Comparison of ENCODE assay signal across 29 mouse cellular contexts in the genomic region with DNA sequence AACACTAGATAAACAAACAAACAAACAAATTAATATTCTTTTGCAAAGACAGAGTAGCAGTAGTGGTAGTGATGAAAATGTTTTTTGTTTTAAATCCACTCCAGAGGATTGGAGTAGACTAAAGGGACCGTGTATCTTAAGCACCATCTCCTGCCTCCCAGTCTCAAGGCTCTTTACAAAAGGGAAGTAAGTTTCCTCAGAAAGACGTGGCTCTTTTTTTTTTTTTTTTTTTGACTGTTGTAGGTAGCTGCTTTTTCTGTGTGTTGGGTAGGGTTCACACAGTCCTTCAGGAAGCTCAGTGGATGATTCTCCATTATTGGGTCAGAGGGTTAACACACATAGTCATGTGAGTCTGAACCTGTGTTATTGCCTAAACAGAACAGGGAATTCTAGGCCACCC. TPM values are rescaled to one million over a fixed set of nuclear protein-coding genes. Genes with fewer than 3 reads are reported as not detected.
A peak's percentile ranks its signal among the peaks of the same experiment; 100 is the strongest.
DNase-seq lines count a peak whose midpoint lies in the region; ATAC-seq and TF ChIP-seq lines count a peak whose summit lies in the region.
"Had no signal": no experiment of that assay in that cellular context is flagged by ENCODE, and none has a peak within 500 bp of the region (broad histone marks: within the 10 kb centered on the region; RNA-seq: fewer than 3 reads in every experiment).

No protein-coding gene starts in this region.

- peak; percentile 37; the same call in 1 of the 2 replicates for ATAC-seq in G1E (ENCODE audit: extremely low read depth, insufficient number of reproducible peaks, low FRiP score, poor library complexity, severe bottlenecking)
- peak; percentile 46 for ATAC-seq in common myeloid progenitor, adult 5-6 weeks (replicated peaks; ENCODE audit: low read depth, poor library complexity, severe bottlenecking)
- peak; percentile 51 for ATAC-seq in megakaryocyte, adult 5-6 weeks (ENCODE audit: poor library complexity, severe bottlenecking)
- no peak for ATAC-seq in stomach, postnatal 0 days (ENCODE audit: low FRiP score, low TSS enrichment)
- ATAC-seq: activated CD4-positive, CD25-positive, alpha-beta regulatory T cell, adult 4 months; forebrain, embryonic 14.5 days; forebrain, embryonic 16.5 days; Patski had no signal

- H3K4me3 ChIP-seq in G1E (ENCODE audit: low read depth, low read length): no peak overlapping the region
- H3K4me3 ChIP-seq in stomach, postnatal 0 days (ENCODE audit: low read depth, low read length): no peak overlapping the region
- H3K4me3 ChIP-seq: embryonic facial prominence, embryonic 13.5 days; embryonic facial prominence, embryonic 15.5 days; erythroblast, embryonic 14.5 days; forebrain, embryonic 10.5 days; forebrain, embryonic 12.5 days had no signal

- H3K27ac ChIP-seq in stomach, postnatal 0 days (replicated peaks): 0 out of 2 replicates have a peak overlapping the region, but pooled peaks have one; percentile 40
- H3K27ac ChIP-seq: embryonic facial prominence, embryonic 13.5 days; embryonic facial prominence, embryonic 15.5 days; forebrain, embryonic 10.5 days; forebrain, embryonic 12.5 days had no signal

- no peak for DNase-seq in G1E (ENCODE audit: low spot score)
- DNase-seq in stomach, postnatal 0 days (ENCODE audit: low spot score): no peak
- no peak for DNase-seq in frontal cortex, postnatal 14 days (ENCODE audit: low spot score in 2 of 2)
- DNase-seq in kidney, adult 8-10 months: no peak
- no peak for DNase-seq in testis, postnatal 10 days (ENCODE audit: low spot score)
- no peak for DNase-seq in right cerebral cortex, postnatal 4 days
- DNase-seq: adrenal gland, adult 8-10 months; adrenal gland, postnatal 14 days; adrenal gland, postnatal 36 days; cerebellum, adult 11-12 months; cerebellum, adult 2 months; cerebellum, adult 9-10 months; cerebellum, postnatal 10 days; cerebellum, postnatal 25 days; embryo, embryonic 11 days had no signal

- 56% methylated on average over 2 of the region's 2 CpGs for WGBS in stomach, postnatal 0 days

- H3K9me3 ChIP-seq in G1E (replicated peaks): no peaks in the 10 kb centered on the region
- H3K9me3 ChIP-seq in stomach, postnatal 0 days (ENCODE audit: control insufficient read depth, low read length): no peaks in the 10 kb centered on the region
- H3K9me3 ChIP-seq: embryonic facial prominence, embryonic 13.5 days; embryonic facial prominence, embryonic 15.5 days; forebrain, embryonic 10.5 days; forebrain, embryonic 12.5 days had no signal

- TF ChIP-seq CTCF in G1E (IDR thresholded peaks at IDR 0.05; ENCODE audit: low read depth, low read length): no peak
- no peak for TF ChIP-seq CTCF in stomach, postnatal 0 days (IDR thresholded peaks at IDR 0.05; ENCODE audit: low read depth)

- peaks cover 53% of the 10 kb centered on the region for H3K4me1 ChIP-seq in G1E (ENCODE audit: insufficient read depth, low read depth, low read length)
- no peaks in the 10 kb centered on the region for H3K4me1 ChIP-seq in stomach, postnatal 0 days (replicated peaks; ENCODE audit: control insufficient read depth, insufficient read depth)
- H3K4me1 ChIP-seq: embryonic facial prominence, embryonic 15.5 days had no signal

- no peak overlapping the region for H3K9ac ChIP-seq in stomach, postnatal 0 days (ENCODE audit: low read length)
- H3K9ac ChIP-seq: embryonic facial prominence, embryonic 13.5 days; embryonic facial prominence, embryonic 15.5 days; forebrain, embryonic 12.5 days had no signal

- H3K36me3 ChIP-seq in G1E (replicated peaks): peaks cover 3% of the 10 kb centered on the region
- H3K36me3 ChIP-seq in stomach, postnatal 0 days (ENCODE audit: control insufficient read depth, insufficient read depth, low read length): no peaks in the 10 kb centered on the region
- H3K36me3 ChIP-seq: embryonic facial prominence, embryonic 13.5 days; embryonic facial prominence, embryonic 15.5 days; forebrain, embryonic 10.5 days; forebrain, embryonic 12.5 days had no signal

- H3K4me2 ChIP-seq in stomach, postnatal 0 days (replicated peaks; ENCODE audit: low read depth): no peak overlapping the region
- H3K4me2 ChIP-seq: embryonic facial prominence, embryonic 13.5 days; embryonic facial prominence, embryonic 15.5 days; forebrain, embryonic 12.5 days had no signal

- no peaks in the 10 kb centered on the region for H3K27me3 ChIP-seq in G1E (ENCODE audit: insufficient read depth, low read length)
- no peaks in the 10 kb centered on the region for H3K27me3 ChIP-seq in stomach, postnatal 0 days (ENCODE audit: control insufficient read depth, insufficient read depth, low read length)
- H3K27me3 ChIP-seq: embryonic facial prominence, embryonic 13.5 days; embryonic facial prominence, embryonic 15.5 days; forebrain, embryonic 12.5 days; Patski had no signal

- no peak for TF ChIP-seq EP300 in stomach, postnatal 0 days (optimal IDR thresholded peaks at IDR 0.05)

RNA-seq across cellular contexts. Expression of gene Gm10959, which starts 0.5 kb away (rescaled TPM):
- total RNA-seq in G1E (2014; fragmentation: Nextera tagmentation) (not detected in 2 replicates), G1E (2017) (not detected in 2 replicates)
- not detected in 2 replicates for polyA plus RNA-seq in G1E (2012)
- total RNA-seq in common myeloid progenitor, adult 5-6 weeks (2017): not detected in 2 replicates
- not detected in 2 replicates for total RNA-seq in megakaryocyte, adult 5-6 weeks (2015)
- not detected in 2 replicates for total RNA-seq in megakaryocyte, adult 5-6 weeks (2017)
- not detected in 2 replicates for polyA plus RNA-seq in stomach, postnatal 0 days (2015; fragmentation: Nextera tagmentation; extraction: Ambion mirVana)
- total RNA-seq: adrenal gland, adult 18-20 months; adrenal gland, adult 8-10 months; adrenal gland, postnatal 14 days; adrenal gland, postnatal 36 days had no signal
- polyA plus RNA-seq: activated CD4-positive, CD25-positive, alpha-beta regulatory T cell, adult 4 months; C2C12; cerebellum, adult 2 months; embryonic facial prominence, embryonic 11.5 days; embryonic facial prominence, embryonic 13.5 days; embryonic facial prominence, embryonic 15.5 days; erythroblast, embryonic 14.5 days; forebrain, embryonic 10.5 days; forebrain, embryonic 12.5 days; forebrain, embryonic 14.5 days; forebrain, embryonic 16.5 days; Patski had no signal

RNA-seq across cellular contexts. Expression of gene 1810037I17Rik, which starts 5.3 kb away (rescaled TPM):
- total RNA-seq in G1E (2014; fragmentation: Nextera tagmentation) (120 TPM in 2 replicates), G1E (2017) (93.4 and 95.4 TPM in 2 replicates)
- polyA plus RNA-seq in G1E (2012): 52.0 and 52.5 TPM in 2 replicates
- total RNA-seq in common myeloid progenitor, adult 5-6 weeks (2017): 27.8 and 34.7 TPM in 2 replicates
- total RNA-seq in megakaryocyte, adult 5-6 weeks (2015): 75.4 and 89.8 TPM in 2 replicates
- total RNA-seq in megakaryocyte, adult 5-6 weeks (2017): 40.3 and 41.2 TPM in 2 replicates
- polyA plus RNA-seq in stomach, postnatal 0 days (2015; fragmentation: Nextera tagmentation; extraction: Ambion mirVana): 385 and 409 TPM in 2 replicates

RNA-seq across cellular contexts. Expression of gene Fabp2, which starts 23.8 kb away (rescaled TPM):
- not detected in 2 replicates for total RNA-seq in G1E (2014; fragmentation: Nextera tagmentation)
- not detected in 2 replicates for total RNA-seq in G1E (2017)
- polyA plus RNA-seq in G1E (2012): not detected in 2 replicates
- total RNA-seq in common myeloid progenitor, adult 5-6 weeks (2017): not detected in 2 replicates
- not detected in 2 replicates for total RNA-seq in megakaryocyte, adult 5-6 weeks (2015)
- not detected in 2 replicates for total RNA-seq in megakaryocyte, adult 5-6 weeks (2017)
- polyA plus RNA-seq in stomach, postnatal 0 days (2015; fragmentation: Nextera tagmentation; extraction: Ambion mirVana): 18.2 and 21.5 TPM in 2 replicates
- total RNA-seq: adrenal gland, adult 18-20 months; adrenal gland, adult 8-10 months; adrenal gland, postnatal 36 days had no signal
- polyA plus RNA-seq: activated CD4-positive, CD25-positive, alpha-beta regulatory T cell, adult 4 months; C2C12; cerebellum, adult 2 months; embryonic facial prominence, embryonic 11.5 days; embryonic facial prominence, embryonic 13.5 days; erythroblast, embryonic 14.5 days; forebrain, embryonic 10.5 days; forebrain, embryonic 12.5 days; forebrain, embryonic 14.5 days; forebrain, embryonic 16.5 days; Patski had no signal
